Mouse (Mus musculus): ENCODE data around the gene Rpl13. TPM values are rescaled to one million over a fixed set of nuclear protein-coding genes. Genes with fewer than 3 reads are reported as not detected.
A peak's percentile ranks its signal among the peaks of the same experiment; 100 is the strongest.
"Not testable (repeated sequence)": the region's sequence is repeated elsewhere in the genome, so short reads cannot be mapped to it uniquely, and the experiment has no call there.

Rpl13 gene
- total and polyA plus RNA-seq, 3 experiments = 1,306 to 3,113 TPM; not detected in 1

GRCm38 (mm10) chr8:123097786-123098584, 4.2 kb upstream of the Rpl13 start:
- H3K9ac ChIP-seq (ENCODE audit: control insufficient read depth, low read depth, low read length, poor library complexity, severe bottlenecking) = no peak overlapping the region
- no peak overlapping the region for H3K27ac ChIP-seq (ENCODE audit: control insufficient read depth, low read depth, low read length)
- H3K4me3 ChIP-seq (ENCODE audit: control insufficient read depth in 1 of 2, insufficient read depth in 1 of 2, low read depth in 2 of 2, low read length in 2 of 2) = no peak overlapping the region
- peaks cover 11% of the 10 kb centered on the region for H3K79me2 ChIP-seq (ENCODE audit: control insufficient read depth, insufficient read depth, low read length, poor library complexity)
- no peak for DNase-seq (ENCODE audit: low read depth, low spot score)
- no peaks in the 10 kb centered on the region for H3K27me3 ChIP-seq (ENCODE audit: control insufficient read depth in 1 of 2, insufficient read depth in 2 of 2, low read length in 2 of 2)
- no peaks in the 10 kb centered on the region; a peak in 1 of 4 replicates for H3K36me3 ChIP-seq (ENCODE audit: control insufficient read depth in 1 of 2, insufficient read depth in 2 of 2, low read length in 2 of 2)
- TF ChIP-seq TBP (IDR thresholded peaks at IDR 0.05; ENCODE audit: low read depth, low read length) (no peak), SMC3 (IDR thresholded peaks at IDR 0.05; ENCODE audit: low read depth, low read length) (peak; percentile 1; the same call in 1 of the 2 replicates), POLR2AphosphoS2 (IDR thresholded peaks at IDR 0.05; ENCODE audit: low read length) (no peak)
- H3K9me3 ChIP-seq (replicated peaks; ENCODE audit: insufficient read depth, low read length) = no peaks in the 10 kb centered on the region
- no peaks in the 10 kb centered on the region for H3K4me1 ChIP-seq (ENCODE audit: control insufficient read depth in 1 of 2, insufficient read depth in 2 of 2, low read length in 2 of 2)

- DNase-seq (ENCODE audit: low read depth, low spot score) = no peak
Observed at GRCm38 (mm10) chr8:123100288-123100687, 1.9 kb upstream of the Rpl13 start.

GRCm38 (mm10) chr8:123101244-123101643, 906 bp upstream of the Rpl13 start:
- H3K27me3 ChIP-seq (ENCODE audit: control insufficient read depth in 1 of 2, insufficient read depth in 2 of 2, low read length in 2 of 2) = no peaks in the 10 kb centered on the region
- peaks cover 26% of the 10 kb centered on the region for H3K79me2 ChIP-seq (ENCODE audit: control insufficient read depth, insufficient read depth, low read length, poor library complexity)
- H3K9me3 ChIP-seq (replicated peaks; ENCODE audit: insufficient read depth, low read length) = no peaks in the 10 kb centered on the region
- peak overlapping the region; percentile 84 for H3K9ac ChIP-seq (ENCODE audit: control insufficient read depth, low read depth, low read length, poor library complexity, severe bottlenecking)
- H3K4me3 ChIP-seq (ENCODE audit: control insufficient read depth in 1 of 2, insufficient read depth in 1 of 2, low read depth in 2 of 2, low read length in 2 of 2) = peak overlapping the region in 1 of 2 experiments; percentile 71; a peak in 2 of 4 replicates
- peaks cover 13 to 15% of the 10 kb centered on the region in 2 experiments for H3K36me3 ChIP-seq (ENCODE audit: control insufficient read depth in 1 of 2, insufficient read depth in 2 of 2, low read length in 2 of 2)
- TF ChIP-seq SMC3 (IDR thresholded peaks at IDR 0.05; ENCODE audit: low read depth, low read length) (peak; percentile 31; the same call in 1 of the 2 replicates), ZMIZ1 (IDR thresholded peaks at IDR 0.05; ENCODE audit: low read depth, low read length) (no peak), TBP (IDR thresholded peaks at IDR 0.05; ENCODE audit: low read depth, low read length) (peak; percentile 70), RAD21 (IDR thresholded peaks at IDR 0.05; ENCODE audit: low read depth, low read length) (peak; percentile 28), ZC3H11A (IDR thresholded peaks at IDR 0.05; ENCODE audit: low read depth, low read length) (peak; percentile 24; the same call in 1 of the 2 replicates), CTCF (IDR thresholded peaks at IDR 0.05 in 2 of 3, conservative IDR thresholded peaks at IDR 0.05 in 1 of 3; ENCODE audit: control insufficient read depth in 1 of 3, insufficient read depth in 1 of 3, low read depth in 2 of 3, low read length in 3 of 3, poor library complexity in 1 of 3, severe bottlenecking in 1 of 3) (peak in 1 of 3 experiments; percentile 37; a peak in 2 of 6 replicates)
- no peak overlapping the region for H3K27ac ChIP-seq (ENCODE audit: control insufficient read depth, low read depth, low read length)
- peaks cover 0 to 8% of the 10 kb centered on the region in 2 experiments; a peak in 1 of 4 replicates for H3K4me1 ChIP-seq (ENCODE audit: control insufficient read depth in 1 of 2, insufficient read depth in 2 of 2, low read length in 2 of 2)
- no peak for DNase-seq (ENCODE audit: low read depth, low spot score)

More at GRCm38 (mm10) chr8:123100288-123100687, 1.9 kb upstream of the Rpl13 start:
- Histone ChIP-seq H3K4me1 (ENCODE audit: control insufficient read depth in 1 of 2, insufficient read depth in 2 of 2, low read length in 2 of 2) (peaks cover 0 to 8% of the 10 kb centered on the region in 2 experiments; a peak in 1 of 4 replicates), H3K4me3 (ENCODE audit: control insufficient read depth in 1 of 2, insufficient read depth in 1 of 2, low read depth in 2 of 2, low read length in 2 of 2) (no peak overlapping the region), H3K79me2 (ENCODE audit: control insufficient read depth, insufficient read depth, low read length, poor library complexity) (peaks cover 26% of the 10 kb centered on the region), H3K27ac (ENCODE audit: control insufficient read depth, low read depth, low read length) (no peak overlapping the region), H3K27me3 (ENCODE audit: control insufficient read depth in 1 of 2, insufficient read depth in 2 of 2, low read length in 2 of 2) (no peaks in the 10 kb centered on the region), H3K9me3 (replicated peaks; ENCODE audit: insufficient read depth, low read length) (no peaks in the 10 kb centered on the region), H3K36me3 (ENCODE audit: control insufficient read depth in 1 of 2, insufficient read depth in 2 of 2, low read length in 2 of 2) (peaks cover 13 to 15% of the 10 kb centered on the region in 2 experiments), H3K9ac (ENCODE audit: control insufficient read depth, low read depth, low read length, poor library complexity, severe bottlenecking) (no peak overlapping the region)
- no peak for TF ChIP-seq ZNF384 (IDR thresholded peaks at IDR 0.05; ENCODE audit: low read depth, low read length)
- no peak for TF ChIP-seq EP300 (IDR thresholded peaks at IDR 0.05; ENCODE audit: low read depth in 1 of 2, low read length in 2 of 2)

DNA sequence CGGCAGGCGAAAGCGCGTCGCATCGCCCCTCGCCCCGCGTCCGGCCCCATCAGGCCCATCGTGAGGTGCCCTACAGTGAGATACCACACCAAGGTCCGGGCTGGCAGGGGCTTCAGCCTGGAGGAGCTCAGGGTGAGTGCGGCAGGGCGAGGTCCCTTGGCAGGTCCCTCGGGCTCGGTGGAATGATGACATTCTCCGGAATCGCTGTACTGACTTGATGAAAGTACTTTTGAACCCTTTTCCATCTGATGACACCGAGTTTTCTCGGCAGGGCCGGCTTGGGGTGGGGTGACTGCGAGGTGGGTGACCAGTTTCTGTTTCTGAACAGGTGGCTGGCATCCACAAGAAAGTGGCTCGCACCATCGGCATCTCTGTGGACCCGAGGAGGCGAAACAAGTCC, 705 bp downstream of the Rpl13 start:
- peaks cover 13 to 15% of the 10 kb centered on the region in 2 experiments for H3K36me3 ChIP-seq (ENCODE audit: control insufficient read depth in 1 of 2, insufficient read depth in 2 of 2, low read length in 2 of 2)
- H3K4me1 ChIP-seq (ENCODE audit: control insufficient read depth in 1 of 2, insufficient read depth in 2 of 2, low read length in 2 of 2); H3K9me3 ChIP-seq (replicated peaks; ENCODE audit: insufficient read depth, low read length); H3K27me3 ChIP-seq (ENCODE audit: control insufficient read depth in 1 of 2, insufficient read depth in 2 of 2, low read length in 2 of 2): not testable (repeated sequence)
- peak overlapping the region; percentile 74 to 81 for H3K4me3 ChIP-seq (ENCODE audit: control insufficient read depth in 1 of 2, insufficient read depth in 1 of 2, low read depth in 2 of 2, low read length in 2 of 2)
- peak overlapping the region; percentile 72 for H3K27ac ChIP-seq (ENCODE audit: control insufficient read depth, low read depth, low read length)
- H3K79me2 ChIP-seq (ENCODE audit: control insufficient read depth, insufficient read depth, low read length, poor library complexity) = peaks cover 26% of the 10 kb centered on the region
- DNase-seq (ENCODE audit: low read depth, low spot score) = peak; percentile 40
- H3K9ac ChIP-seq (ENCODE audit: control insufficient read depth, low read depth, low read length, poor library complexity, severe bottlenecking) = peak overlapping the region; percentile 92

Data from MEL (cell line).